Mouse (Mus musculus) T-helper 2 cell (primary cell): Measurements from ENCODE around the gene Hist1h3g.
"Not testable (repeated sequence)": the region's sequence is repeated elsewhere in the genome, so short reads cannot be mapped to it uniquely, and the experiment has no call there.

Experiments
- in situ Hi-C: fragments of 300-600 bp; cut with MboI, MseI; formaldehyde crosslinking; loops from one replicate; pipeline ENCODE4 v1.15.1; 2025; ENCODE audit warnings: high pct_unique_total_duplicates

Hist1h3g gene

GRCm38 (mm10) chr13:23533560-23534367 lies 1.5 kb upstream of the Hist1h3g start, which contains the start of gene Hist1h2af:
Gene Hist1h2af (plus strand): TSS chr13:23533906.
- in situ Hi-C loops = loop anchor here (10.0 kb wide), 1 partner anchor 1489 kb away; the partner anchor contains the start of genes Hist1h2ag, Hist1h2bj and Hist1h4i

GRCm38 (mm10) chr13:23534368-23535131 lies 672 bp upstream of the Hist1h3g start:
- in situ Hi-C loops = loop anchor here (10.0 kb wide), 1 partner anchor 1490 kb away; the partner anchor contains the start of genes Hist1h2ag, Hist1h2bj and Hist1h4i

- in situ Hi-C loops = loop anchor here (10.0 kb wide), 1 partner anchor 1491 kb away; the partner anchor contains the start of genes Hist1h2ag, Hist1h2bj and Hist1h4i
These were observed 1.0 kb downstream of the Hist1h3g start for GRCm38 (mm10) chr13:23536076-23536822.

- in situ Hi-C loops = loop anchor here (10.0 kb wide), 1 partner anchor 1492 kb away; the partner anchor contains the start of genes Hist1h2ag, Hist1h2bj and Hist1h4i
These were observed 1.9 kb downstream of the Hist1h3g start for GRCm38 (mm10) chr13:23537006-23537710.

- in situ Hi-C loops = loop anchor here (10.0 kb wide), 1 partner anchor 1493 kb away; the partner anchor contains the start of genes Hist1h2ag, Hist1h2bj and Hist1h4i
These were observed 3.0 kb downstream of the Hist1h3g start for GRCm38 (mm10) chr13:23538249-23538648.

- in situ Hi-C loops = loop anchor here (10.0 kb wide), 1 partner anchor 1495 kb away; the partner anchor contains the start of genes Hist1h2ag, Hist1h2bj and Hist1h4i
These were observed 4.6 kb downstream of the Hist1h3g start for GRCm38 (mm10) chr13:23539821-23540220.

- in situ Hi-C loops = no loop called here
These were observed 6.3 kb downstream of the Hist1h3g start for GRCm38 (mm10) chr13:23541497-23541896.

GRCm38 (mm10) chr13:23542225-23542980 lies 7.2 kb downstream of the Hist1h3g start:
- in situ Hi-C loops = not testable (repeated sequence)

GRCm38 (mm10) chr13:23542999-23543607 lies 7.9 kb downstream of the Hist1h3g start, which contains the start of gene Hist1h2bh:
Gene Hist1h2bh (minus strand): TSS chr13:23543392.
- in situ Hi-C loops = not testable (repeated sequence)

- in situ Hi-C loops = no loop called here
These were observed 9.0 kb downstream of the Hist1h3g start, which contains the start of gene Hist1h3f for GRCm38 (mm10) chr13:23543965-23544786. Gene Hist1h3f (plus strand): TSS chr13:23544052.

GRCm38 (mm10) chr13:23544787-23545120 lies 9.5 kb downstream of the Hist1h3g start:
- in situ Hi-C loops = not testable (repeated sequence)

GRCm38 (mm10) chr13:23546694-23547093 lies 11.5 kb downstream of the Hist1h3g start:
- in situ Hi-C loops = no loop called here

GRCm38 (mm10) chr13:23550761-23551145 lies 15.5 kb downstream of the Hist1h3g start:
- in situ Hi-C loops = no loop called here

GRCm38 (mm10) chr13:23551146-23551834 lies 16.1 kb downstream of the Hist1h3g start, which contains the start of gene Hist1h4f:
Gene Hist1h4f (minus strand): TSS chr13:23551648.
- in situ Hi-C loops = not testable (repeated sequence)

GRCm38 (mm10) chr13:23551931-23552914 lies 17.0 kb downstream of the Hist1h3g start:
- in situ Hi-C loops = no loop called here

GRCm38 (mm10) chr13:23552962-23553361 lies 17.7 kb downstream of the Hist1h3g start, which contains the start of gene Hist1h1d:
Gene Hist1h1d (plus strand): TSS chr13:23553262.
- in situ Hi-C loops = no loop called here
